Mouse (Mus musculus) lung, embryonic 15.5 days (tissue): ENCODE measurements at regions not wholly inside any gene's neighbourhood (a gene's known extent, or its start where the extent isn't known, plus 50 kb on each side); places are given as distances from the start of the nearest gene placed in this dataset.

ENCODE experiments used
- ATAC-seq: fragments of 200-750 bp; cut with Nextera tagmentation; 2 replicates; pipeline ENCODE4 v1.8.0; 2017; ENCODE audit warnings: moderate number of reproducible peaks, borderline replicate concordance; ENCODE audit not compliant: low FRiP score, low TSS enrichment; ENCODE audit errors: extremely low read depth
- H3K27ac ChIP-seq: fragments of 300-500 bp; sonication (generic); 2 replicates; pipeline ENCODE4 v1.5.1; 2015; ENCODE audit warnings: moderate library complexity, mild to moderate bottlenecking, inconsistent platforms
- H3K27me3 ChIP-seq: fragments of 300-500 bp; sonication (generic); 2 replicates; pipeline ENCODE4 v1.6.1; 2015; ENCODE audit warnings: inconsistent platforms
- H3K36me3 ChIP-seq: fragments of 300-500 bp; sonication (generic); 2 replicates; pipeline ENCODE4 v1.6.1; 2015; ENCODE audit warnings: inconsistent platforms
- H3K4me1 ChIP-seq: fragments of 300-500 bp; sonication (generic); 2 replicates; pipeline ENCODE4 v1.6.1; 2015; ENCODE audit warnings: inconsistent platforms
- H3K4me2 ChIP-seq: fragments of 300-500 bp; sonication (generic); 2 replicates; pipeline ENCODE4 v1.6.1; 2015; ENCODE audit warnings: inconsistent platforms, mild to moderate bottlenecking, moderate library complexity
- H3K4me3 ChIP-seq: fragments of 300-500 bp; sonication (generic); 2 replicates; pipeline ENCODE4 v1.5.1; 2015; ENCODE audit warnings: mild to moderate bottlenecking, inconsistent platforms
- H3K9ac ChIP-seq: fragments of 300-500 bp; sonication (generic); 2 replicates; pipeline ENCODE4 v1.6.1; 2015; ENCODE audit warnings: inconsistent platforms
- H3K9me3 ChIP-seq: fragments of 300-500 bp; sonication (generic); 2 replicates; pipeline ENCODE4 v1.6.1; 2016; ENCODE audit warnings: inconsistent platforms
- WGBS: fragments of 180-500 bp; shearing (Covaris S2); methylation state at CpG from one replicate; pipeline ENCODE4 v1.1.7; 2015; 5-methylcytosine and 5-hydroxymethylcytosine counted together

- H3K4me3 ChIP-seq, result no peak overlapping the region
- H3K27ac ChIP-seq, result no peak overlapping the region
- H3K4me1 ChIP-seq, result peaks cover 16% of the 10 kb centered on the region; the same call in 1 of the 2 replicates
- no peak for ATAC-seq
- no peak overlapping the region for H3K4me2 ChIP-seq
- H3K9me3 ChIP-seq, result no peaks in the 10 kb centered on the region
- H3K36me3 ChIP-seq, result no peaks in the 10 kb centered on the region
- no peak overlapping the region for H3K9ac ChIP-seq
- H3K27me3 ChIP-seq, result no peaks in the 10 kb centered on the region
- 28% methylated on average over 1 of the region's 1 CpGs for WGBS
These were observed 57.2 kb downstream of the Foxa2 start for GRCm38 (mm10) chr2:147989616-147990015.

- Histone ChIP-seq H3K4me1 (peaks cover 18% of the 10 kb centered on the region; the same call in 1 of the 2 replicates), H3K36me3 (no peaks in the 10 kb centered on the region), H3K9me3 (no peaks in the 10 kb centered on the region), H3K4me2 (no peak overlapping the region), H3K4me3 (no peak overlapping the region), H3K27me3 (no peaks in the 10 kb centered on the region), H3K27ac (no peak overlapping the region), H3K9ac (no peak overlapping the region)
- no peak for ATAC-seq
These were observed 58.2 kb downstream of the Foxa2 start for GRCm38 (mm10) chr2:147988586-147988985.

GRCm38 (mm10) chr2:147985261-147985575 lies 61.6 kb downstream of the Foxa2 start:
- peak; percentile 46; the same call in 1 of the 2 replicates for ATAC-seq
- Histone ChIP-seq H3K27me3 (no peaks in the 10 kb centered on the region), H3K4me3 (no peak overlapping the region), H3K27ac (peak overlapping the region; percentile 85), H3K4me2 (no peak overlapping the region), H3K9me3 (no peaks in the 10 kb centered on the region), H3K36me3 (no peaks in the 10 kb centered on the region), H3K9ac (no peak overlapping the region), H3K4me1 (peaks cover 18% of the 10 kb centered on the region; the same call in 1 of the 2 replicates)
- WGBS, result 30% methylated on average over 2 of the region's 2 CpGs

GRCm38 (mm10) chr2:147984547-147985260 lies 62.1 kb downstream of the Foxa2 start:
- Histone ChIP-seq H3K36me3 (no peaks in the 10 kb centered on the region), H3K27ac (peak overlapping the region; percentile 85)
- whole genome bisulfite sequencing, result 43% methylated on average over 12 of the region's 12 CpGs

GRCm38 (mm10) chr2:147980929-147981479 lies 65.8 kb downstream of the Foxa2 start:
- H3K27ac ChIP-seq, result no peak overlapping the region
- H3K4me1 ChIP-seq, result peaks cover 32% of the 10 kb centered on the region
- no peak overlapping the region for H3K9ac ChIP-seq
- no peak overlapping the region for H3K4me2 ChIP-seq
- ATAC-seq, result no peak
- WGBS, result 70% methylated on average over 6 of the region's 6 CpGs
- H3K9me3 ChIP-seq, result no peaks in the 10 kb centered on the region
- no peaks in the 10 kb centered on the region for H3K27me3 ChIP-seq
- no peaks in the 10 kb centered on the region for H3K36me3 ChIP-seq
- H3K4me3 ChIP-seq, result no peak overlapping the region

More at GRCm38 (mm10) chr2:147984547-147985260, 62.1 kb downstream of the Foxa2 start:
- no peak overlapping the region for H3K4me3 ChIP-seq
- H3K4me1 ChIP-seq, result peaks cover 18% of the 10 kb centered on the region; the same call in 1 of the 2 replicates
- no peaks in the 10 kb centered on the region for H3K27me3 ChIP-seq
- H3K9me3 ChIP-seq, result no peaks in the 10 kb centered on the region
- no peak overlapping the region for H3K4me2 ChIP-seq
- H3K9ac ChIP-seq, result no peak overlapping the region
- peak; percentile 27; the same call in 1 of the 2 replicates for ATAC-seq

GRCm38 (mm10) chr2:147980408-147980807 lies 66.4 kb downstream of the Foxa2 start:
- Histone ChIP-seq H3K9me3 (no peaks in the 10 kb centered on the region), H3K4me3 (no peak overlapping the region), H3K4me2 (no peak overlapping the region), H3K27me3 (no peaks in the 10 kb centered on the region), H3K4me1 (peaks cover 30% of the 10 kb centered on the region), H3K36me3 (no peaks in the 10 kb centered on the region), H3K27ac (no peak overlapping the region), H3K9ac (no peak overlapping the region)
- 86% methylated on average over 1 of the region's 1 CpGs for WGBS
- no peak for ATAC-seq

GRCm38 (mm10) chr2:147979660-147980364 lies 67.0 kb downstream of the Foxa2 start:
- peaks cover 24% of the 10 kb centered on the region for H3K4me1 ChIP-seq
- no peak overlapping the region for H3K4me2 ChIP-seq
- H3K9ac ChIP-seq, result no peak overlapping the region
- no peaks in the 10 kb centered on the region for H3K9me3 ChIP-seq
- H3K27me3 ChIP-seq, result no peaks in the 10 kb centered on the region
- 78% methylated on average over 4 of the region's 4 CpGs for WGBS
- H3K27ac ChIP-seq, result peak overlapping the region; percentile 51; the same call in 1 of the 2 replicates
- 0 out of 2 replicates have a peak, but pooled peaks have one; percentile 37 for ATAC-seq
- H3K36me3 ChIP-seq, result no peaks in the 10 kb centered on the region
- no peak overlapping the region for H3K4me3 ChIP-seq

- H3K9ac ChIP-seq, result no peak overlapping the region
- no peak for ATAC-seq
- H3K36me3 ChIP-seq, result no peaks in the 10 kb centered on the region
- H3K27me3 ChIP-seq, result no peaks in the 10 kb centered on the region
- H3K4me2 ChIP-seq, result no peak overlapping the region
- peaks cover 20% of the 10 kb centered on the region for H3K4me1 ChIP-seq
- 43% methylated on average over 1 of the region's 1 CpGs for WGBS
- peak overlapping the region; percentile 61 for H3K27ac ChIP-seq
- no peaks in the 10 kb centered on the region for H3K9me3 ChIP-seq
- H3K4me3 ChIP-seq, result no peak overlapping the region
These were observed 67.8 kb downstream of the Foxa2 start for GRCm38 (mm10) chr2:147979001-147979400.

GRCm38 (mm10) chr2:147974776-147975175 lies 72.0 kb downstream of the Foxa2 start:
- H3K36me3 ChIP-seq, result no peaks in the 10 kb centered on the region
- H3K4me1 ChIP-seq, result peaks cover 15% of the 10 kb centered on the region
- H3K27ac ChIP-seq, result no peak overlapping the region; the same call in 1 of the 2 replicates
- no peak for ATAC-seq
- no peak overlapping the region for H3K4me3 ChIP-seq
- WGBS, result 27% methylated on average over 2 of the region's 2 CpGs
- no peaks in the 10 kb centered on the region for H3K27me3 ChIP-seq
- H3K4me2 ChIP-seq, result no peak overlapping the region
- H3K9ac ChIP-seq, result no peak overlapping the region
- no peaks in the 10 kb centered on the region for H3K9me3 ChIP-seq

GRCm38 (mm10) chr2:147968671-147969070 lies 78.1 kb downstream of the Foxa2 start:
- no peaks in the 10 kb centered on the region; the same call in 1 of the 2 replicates for H3K4me1 ChIP-seq
- no peaks in the 10 kb centered on the region for H3K36me3 ChIP-seq
- peak overlapping the region; percentile 76 for H3K27ac ChIP-seq
- H3K9me3 ChIP-seq, result no peaks in the 10 kb centered on the region
- H3K9ac ChIP-seq, result no peak overlapping the region
- H3K27me3 ChIP-seq, result no peaks in the 10 kb centered on the region
- ATAC-seq, result peak; percentile 90
- 42% methylated on average over 10 of the region's 10 CpGs for WGBS
- H3K4me3 ChIP-seq, result no peak overlapping the region
- no peak overlapping the region; the same call in 1 of the 2 replicates for H3K4me2 ChIP-seq

- no peak overlapping the region for H3K4me3 ChIP-seq
- H3K27ac ChIP-seq, result peak overlapping the region; percentile 76
- 59% methylated on average over 9 of the region's 9 CpGs for WGBS
- H3K4me2 ChIP-seq, result no peak overlapping the region; the same call in 1 of the 2 replicates
- H3K27me3 ChIP-seq, result no peaks in the 10 kb centered on the region
- H3K9me3 ChIP-seq, result no peaks in the 10 kb centered on the region
- ATAC-seq, result no peak
- no peaks in the 10 kb centered on the region for H3K36me3 ChIP-seq
- H3K4me1 ChIP-seq, result no peaks in the 10 kb centered on the region; the same call in 1 of the 2 replicates
- H3K9ac ChIP-seq, result no peak overlapping the region
These were observed 78.8 kb downstream of the Foxa2 start for GRCm38 (mm10) chr2:147967829-147968529.
